Mouse (Mus musculus): ENCODE measurements around the gene Gfra4.
"Not testable (repeated sequence)": the region's sequence is repeated elsewhere in the genome, so short reads cannot be mapped to it uniquely, and the experiment has no call there.

Gfra4 gene

DNA sequence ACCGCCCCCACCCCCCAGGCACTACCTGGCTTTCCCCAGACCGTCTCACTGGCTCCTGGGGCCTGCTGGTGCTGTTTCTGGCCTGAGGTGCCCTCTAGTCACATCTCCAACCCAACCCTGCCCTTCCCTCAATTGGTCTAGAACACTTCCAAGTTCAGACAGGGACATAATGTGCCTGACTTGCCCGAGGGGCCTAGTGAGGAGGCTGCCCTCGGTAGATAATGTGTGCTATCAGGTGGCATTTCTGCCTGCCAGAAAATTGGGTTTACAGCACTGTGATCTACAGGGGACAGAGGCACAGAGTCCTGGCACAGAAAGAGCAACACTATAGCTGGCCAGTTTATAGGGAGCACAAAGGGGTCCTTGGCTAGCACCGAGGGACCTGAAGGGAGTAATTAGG lies 9.2 kb upstream of the Gfra4 start:
- DNase-seq (ENCODE audit: low read depth in 2 of 2, low spot score in 2 of 2): no peak

GRCm38 (mm10) chr2:131046025-131046424 lies 3.1 kb upstream of the Gfra4 start:
- DNase-seq (ENCODE audit: low read depth in 2 of 2, low spot score in 2 of 2): no peak

- no peak for DNase-seq (ENCODE audit: low read depth in 2 of 2, low spot score in 2 of 2)
These were observed 2.3 kb upstream of the Gfra4 start for GRCm38 (mm10) chr2:131044989-131045720.

- DNase-seq (ENCODE audit: low read depth in 2 of 2, low spot score in 2 of 2): no peak
These were observed 1.5 kb upstream of the Gfra4 start for GRCm38 (mm10) chr2:131044354-131044852.

- DNase-seq (ENCODE audit: low read depth in 2 of 2, low spot score in 2 of 2): no peak
These were observed 1.7 kb downstream of the Gfra4 start for GRCm38 (mm10) chr2:131040854-131041825.

GRCm38 (mm10) chr2:131038675-131039074 lies 4.2 kb downstream of the Gfra4 start:
- no peak for DNase-seq (ENCODE audit: low read depth in 2 of 2, low spot score in 2 of 2)

DNA sequence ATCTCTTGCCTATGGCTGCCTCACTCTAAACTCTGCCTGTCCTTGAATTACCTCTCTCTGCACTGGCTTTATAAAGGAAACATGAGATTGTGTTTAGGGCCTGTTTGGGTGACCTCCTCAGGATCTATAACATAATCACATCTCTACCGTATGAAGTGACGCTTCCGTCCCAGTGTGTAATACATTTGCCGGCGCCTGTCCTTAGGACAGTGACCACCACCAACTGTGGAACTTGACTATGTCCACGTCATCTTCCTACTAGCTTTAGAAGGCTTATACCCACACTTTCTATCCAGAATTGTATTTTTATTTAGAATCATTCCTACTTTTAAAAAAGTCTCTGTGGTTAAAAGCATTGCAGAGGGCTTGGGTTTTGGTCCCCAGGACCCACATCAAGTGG lies 4.7 kb downstream of the Gfra4 start:
- DNase-seq (ENCODE audit: low read depth in 2 of 2, low spot score in 2 of 2): no peak

- DNase-seq (ENCODE audit: low read depth in 2 of 2, low spot score in 2 of 2): no peak
These were observed 5.5 kb downstream of the Gfra4 start for GRCm38 (mm10) chr2:131037226-131037990.

DNA sequence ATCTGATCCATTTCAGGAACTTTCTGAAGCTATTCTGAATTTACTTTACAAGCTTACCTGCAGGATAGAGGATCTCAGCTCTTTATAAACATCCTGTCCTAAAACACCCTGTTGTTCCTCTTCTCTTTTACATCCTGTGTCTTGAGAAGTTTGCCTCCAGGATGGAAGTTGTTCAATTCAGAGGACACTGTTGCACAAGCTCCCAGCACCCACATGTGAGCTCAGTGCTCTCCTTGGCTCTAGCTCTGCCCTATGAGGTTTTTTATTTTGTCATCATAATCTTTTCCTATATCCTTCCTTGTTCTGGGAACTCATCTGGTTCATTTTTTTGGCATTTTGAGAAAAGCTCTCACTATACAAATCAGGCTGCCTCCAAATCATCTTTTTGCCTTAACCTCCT lies 6.1 kb downstream of the Gfra4 start:
- no peak for DNase-seq (ENCODE audit: low read depth in 2 of 2, low spot score in 2 of 2)

GRCm38 (mm10) chr2:131036343-131036742 lies 6.5 kb downstream of the Gfra4 start:
- no peak for DNase-seq (ENCODE audit: low read depth in 2 of 2, low spot score in 2 of 2)

GRCm38 (mm10) chr2:131031406-131031805 lies 11.5 kb downstream of the Gfra4 start:
- DNase-seq (ENCODE audit: low read depth in 2 of 2, low spot score in 2 of 2): not testable (repeated sequence)

DNA sequence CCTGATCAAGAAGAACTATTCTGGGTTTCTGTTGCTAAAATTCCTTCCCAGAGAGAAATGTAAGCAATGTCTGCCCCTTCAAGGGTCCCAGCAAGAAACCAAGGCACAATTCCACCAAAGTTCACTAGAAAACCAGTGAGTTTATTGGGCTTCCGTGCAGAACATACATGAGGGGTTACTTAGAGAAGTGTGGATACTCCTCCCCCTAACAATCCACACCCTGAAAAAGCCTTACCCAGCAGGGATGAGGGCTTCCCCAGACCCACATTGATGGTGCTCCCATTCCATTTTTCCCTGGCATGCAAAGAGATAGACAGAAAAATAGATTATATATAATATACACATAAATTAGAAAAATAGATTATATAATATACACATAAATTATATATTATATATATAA lies 11.9 kb downstream of the Gfra4 start:
- DNase-seq (ENCODE audit: low read depth in 2 of 2, low spot score in 2 of 2): no peak

DNA sequence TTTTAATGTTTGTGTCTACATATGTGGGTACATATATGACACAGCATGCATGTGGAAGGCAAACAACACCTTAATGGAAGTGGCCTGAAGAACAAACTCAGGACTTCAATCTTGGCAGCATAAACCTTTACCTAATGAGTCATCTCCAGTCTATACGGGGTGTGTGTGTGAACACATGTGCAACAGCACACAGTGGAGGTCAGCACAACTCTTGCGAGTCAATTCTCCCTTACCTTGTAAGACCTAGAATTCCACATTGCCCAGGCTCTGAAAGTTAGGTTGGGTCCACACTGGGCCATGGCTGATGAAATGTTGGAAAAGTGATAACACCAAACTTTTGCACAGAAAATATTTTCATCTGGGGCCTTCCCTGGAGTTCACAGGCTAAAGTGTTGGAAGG lies 12.3 kb downstream of the Gfra4 start:
- DNase-seq (ENCODE audit: low read depth in 2 of 2, low spot score in 2 of 2): no peak

DNA sequence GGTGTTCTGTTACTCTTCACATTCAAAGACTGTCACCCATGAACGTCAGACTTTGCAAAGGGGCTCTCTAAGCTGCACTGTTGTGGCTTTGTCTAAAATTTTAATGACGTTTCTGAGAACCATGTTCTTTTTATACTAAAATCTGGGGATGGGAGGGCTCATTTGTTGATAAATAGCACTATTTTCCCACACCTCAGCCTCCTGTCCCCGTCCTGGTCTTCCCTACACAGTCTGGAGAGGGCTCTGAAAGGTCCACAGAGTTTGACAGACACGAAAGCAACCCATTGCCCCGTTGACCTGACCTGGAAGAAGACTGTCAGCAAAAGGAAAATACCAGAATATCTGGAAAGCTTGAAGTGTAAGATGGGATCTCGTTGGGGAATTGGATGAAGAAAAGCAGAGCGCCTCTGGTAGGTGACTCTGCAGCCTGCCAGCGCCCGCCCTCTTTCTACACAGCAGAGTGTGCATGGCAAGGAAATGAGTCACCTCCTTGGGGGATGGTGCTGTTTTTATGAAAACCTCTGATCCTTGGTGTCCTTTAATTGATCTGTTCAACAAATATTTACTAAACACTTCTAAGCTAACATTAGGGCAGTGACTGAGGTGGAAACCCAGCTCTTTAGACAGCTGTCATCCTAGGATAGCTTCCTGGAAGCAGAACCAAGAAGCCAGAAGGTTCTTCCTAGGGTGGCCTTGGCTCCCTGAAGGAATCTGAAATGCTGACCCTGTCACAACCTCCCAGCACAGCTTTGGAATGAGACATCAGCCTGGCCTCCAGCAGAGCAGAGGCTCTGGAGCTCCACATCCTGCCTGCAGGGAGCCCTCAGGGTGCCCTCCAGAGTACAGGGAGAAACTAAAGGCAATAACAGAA lies 13.6 kb downstream of the Gfra4 start:
- no peak for DNase-seq (ENCODE audit: low read depth in 2 of 2, low spot score in 2 of 2)

DNA sequence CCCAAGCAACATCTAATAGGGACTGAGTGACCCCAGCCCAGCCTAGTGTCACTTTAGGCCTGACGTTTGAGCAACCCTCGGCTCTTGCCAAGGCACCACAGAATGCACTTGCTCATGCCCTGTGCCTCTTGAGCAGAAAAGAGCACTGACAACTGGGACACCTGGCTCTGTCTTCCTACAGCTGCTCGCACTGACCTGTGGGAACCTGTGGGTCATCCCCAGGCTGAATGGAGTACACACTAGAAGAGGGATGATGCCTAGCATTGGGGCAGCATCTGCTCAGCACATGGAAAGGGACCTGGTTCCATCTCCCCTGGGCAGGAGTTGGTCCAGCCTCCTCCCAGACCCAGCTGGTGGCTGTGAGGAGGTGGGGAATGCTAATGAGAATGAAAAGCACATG lies 15.9 kb downstream of the Gfra4 start:
- DNase-seq (ENCODE audit: low read depth in 2 of 2, low spot score in 2 of 2): no peak

DNA sequence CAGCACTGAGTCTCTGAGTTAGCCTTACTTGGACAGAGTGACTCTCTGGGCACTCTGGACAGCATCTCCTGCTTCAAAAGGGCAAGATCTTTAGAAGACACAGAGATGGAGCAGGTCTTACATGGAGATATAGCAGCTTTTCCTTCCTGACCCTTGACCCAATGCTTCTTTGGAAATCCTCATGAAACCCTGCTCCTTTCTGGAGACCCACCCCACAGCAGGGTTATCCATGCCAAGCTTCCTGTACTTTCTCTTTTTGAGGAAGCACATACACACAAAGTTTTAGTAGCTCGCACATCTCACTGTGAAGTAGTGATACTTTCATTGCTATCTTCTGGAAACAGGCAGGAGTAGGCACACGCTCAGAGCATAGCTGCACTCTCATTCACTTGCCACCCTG lies 17.7 kb downstream of the Gfra4 start:
- no peak for DNase-seq (ENCODE audit: low read depth in 2 of 2, low spot score in 2 of 2)

GRCm38 (mm10) chr2:131010566-131010965 lies 32.3 kb downstream of the Gfra4 start:
- no peak for DNase-seq (ENCODE audit: low read depth in 2 of 2, low spot score in 2 of 2)

DNA sequence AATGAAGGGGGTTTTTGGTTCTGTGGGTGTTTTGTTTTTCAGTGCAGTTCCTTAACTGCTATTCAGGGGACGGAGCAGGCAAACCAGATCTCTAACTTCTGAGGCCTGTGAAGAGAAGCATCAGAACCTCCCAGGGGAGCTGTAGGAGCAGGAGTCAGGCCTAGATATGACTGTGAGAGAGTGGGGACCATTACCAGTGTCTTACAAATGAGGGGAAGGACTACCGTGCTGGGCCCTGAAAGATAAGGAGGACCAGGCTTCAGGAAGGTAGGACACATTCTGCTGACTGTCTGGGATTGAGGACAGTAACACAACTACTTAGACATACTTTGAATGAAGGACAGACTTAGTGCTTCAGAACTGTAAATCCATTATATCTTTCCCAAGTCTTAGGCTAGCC lies 33.8 kb downstream of the Gfra4 start:
- no peak for DNase-seq (ENCODE audit: low read depth in 2 of 2, low spot score in 2 of 2)

DNA sequence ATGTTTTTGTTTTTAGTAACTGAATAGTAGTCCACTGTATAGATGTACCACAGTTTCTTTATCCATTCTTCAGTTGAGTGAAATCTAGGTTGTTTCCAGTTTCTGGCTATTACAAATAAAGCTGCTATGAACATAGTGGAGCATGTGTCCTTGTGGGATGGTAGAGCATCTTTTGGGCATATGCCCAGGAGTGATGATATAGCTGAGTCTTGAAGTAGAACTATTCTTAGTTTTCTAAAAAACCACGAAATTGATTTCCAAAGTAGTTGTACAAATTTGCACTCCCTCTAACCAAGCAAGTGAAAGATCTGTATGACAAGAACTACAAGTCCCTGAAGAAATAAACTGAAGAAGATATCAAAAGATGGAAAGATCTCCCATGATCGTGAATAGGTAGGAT lies 50.1 kb downstream of the Gfra4 start:
- DNase-seq (ENCODE audit: low read depth in 2 of 2, low spot score in 2 of 2): no peak

All from CD8-positive naive resting alpha-beta T cell, adult 2 months (primary cell).